Mouse (Mus musculus): ENCODE measurements at regions not wholly inside any gene's neighbourhood (a gene's known extent, or its start where the extent isn't known, plus 50 kb on each side); places are given as distances from the start of the nearest gene placed in this dataset.
A peak's percentile ranks its signal among the peaks of the same experiment; 100 is the strongest.

DNA sequence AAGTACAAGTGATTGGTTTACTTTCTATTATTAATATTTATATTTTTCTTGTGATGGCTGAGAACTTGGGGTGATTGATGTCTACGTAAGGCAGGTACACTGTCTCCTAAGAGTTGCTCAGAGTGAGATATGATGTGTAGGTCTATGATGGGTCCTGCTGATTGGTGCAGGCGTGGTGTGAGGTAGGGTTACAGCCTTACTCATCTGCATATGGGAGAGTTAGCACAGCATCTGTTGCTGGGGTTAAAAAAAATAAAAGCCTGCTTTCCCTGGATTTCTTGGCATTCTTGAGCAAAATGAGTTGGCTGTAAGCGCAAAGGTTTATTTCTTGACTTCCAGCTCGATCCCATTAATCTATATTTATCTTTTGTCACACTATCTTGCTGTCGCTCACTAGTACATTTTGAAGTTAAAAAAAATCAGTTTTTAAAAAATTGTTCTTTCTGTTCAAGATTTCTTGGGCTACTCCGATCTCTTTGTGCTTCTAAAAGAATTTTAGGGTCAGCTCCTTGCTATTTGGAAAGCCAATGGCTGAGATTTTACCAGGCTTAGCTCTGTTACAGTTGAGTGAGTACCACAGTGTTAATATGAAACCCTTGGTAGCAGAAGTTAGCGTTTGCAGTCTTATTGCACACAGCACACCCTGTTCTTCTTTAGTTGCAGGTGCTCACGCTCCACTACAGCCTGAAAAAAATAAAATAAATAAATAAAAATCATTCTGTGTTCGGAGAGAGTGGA, 482.0 kb downstream of the Plekhb2 start:
- no peak for DNase-seq (ENCODE audit: low spot score)

DNA sequence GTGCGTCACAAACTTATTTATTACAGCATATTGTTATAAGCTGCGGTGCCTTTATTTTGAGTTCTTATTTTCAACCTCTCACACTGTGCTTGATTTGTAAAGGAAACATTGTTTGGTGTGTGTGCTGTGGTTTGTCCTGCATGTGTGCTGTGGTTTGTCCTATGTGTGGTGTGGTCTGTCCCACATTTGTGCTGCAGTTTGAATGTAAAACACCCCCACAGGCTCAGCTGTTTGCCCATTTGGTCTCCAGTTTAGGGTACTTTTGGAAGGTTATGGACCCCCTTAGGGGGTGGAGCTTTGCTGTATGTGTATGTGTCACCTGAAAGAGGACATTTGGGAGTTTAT, 482.5 kb downstream of the Plekhb2 start:
- no peak for DNase-seq (ENCODE audit: low spot score)

- DNase-seq (ENCODE audit: low spot score) = no peak
These were observed 487.9 kb downstream of the Plekhb2 start for GRCm38 (mm10) chr1:35337647-35338046.

GRCm38 (mm10) chr1:35338184-35338583, 488.4 kb downstream of the Plekhb2 start:
- no peak for DNase-seq (ENCODE audit: low spot score)

DNA sequence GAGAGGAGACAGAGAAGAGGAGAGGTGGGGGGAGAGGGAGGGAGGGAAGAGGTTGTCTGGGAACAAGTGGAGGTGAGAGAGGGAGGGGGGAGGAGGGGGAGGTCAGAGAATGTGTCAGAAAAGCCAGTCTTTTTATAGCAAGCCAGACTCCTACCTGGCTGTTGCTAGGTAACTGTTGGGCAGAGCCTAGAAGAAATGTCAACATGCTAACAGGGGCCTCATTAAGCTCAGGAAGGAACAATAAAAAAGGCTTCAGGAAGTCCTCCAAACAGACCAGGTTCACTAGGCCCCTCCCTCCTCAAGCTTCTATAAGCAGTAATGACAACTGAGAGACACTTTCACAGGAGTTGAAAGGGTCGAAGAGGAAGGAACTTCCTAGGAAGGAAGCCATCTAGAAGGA, 494.8 kb downstream of the Plekhb2 start:
- DNase-seq (ENCODE audit: low spot score) = no peak

DNA sequence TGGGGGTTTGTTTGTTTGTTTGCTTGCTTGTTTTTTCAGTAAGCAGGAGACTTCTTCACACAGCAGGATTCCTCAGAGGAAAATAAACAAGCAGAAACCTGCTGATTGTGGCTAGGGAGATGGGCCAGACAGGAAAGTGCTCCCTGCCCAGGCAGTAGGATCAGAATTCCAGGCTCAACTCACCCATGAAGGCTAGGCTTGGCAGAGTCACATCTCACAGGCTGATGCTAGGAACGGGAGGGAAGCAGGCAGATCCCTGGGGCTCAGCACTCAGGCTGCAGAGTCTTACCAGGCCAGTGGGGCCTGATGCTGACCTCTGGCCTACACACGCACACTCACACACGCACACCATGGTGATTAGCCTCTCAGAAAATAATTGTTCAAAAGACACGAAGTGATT, 498.5 kb downstream of the Plekhb2 start:
- DNase-seq (ENCODE audit: low spot score) = no peak

DNA sequence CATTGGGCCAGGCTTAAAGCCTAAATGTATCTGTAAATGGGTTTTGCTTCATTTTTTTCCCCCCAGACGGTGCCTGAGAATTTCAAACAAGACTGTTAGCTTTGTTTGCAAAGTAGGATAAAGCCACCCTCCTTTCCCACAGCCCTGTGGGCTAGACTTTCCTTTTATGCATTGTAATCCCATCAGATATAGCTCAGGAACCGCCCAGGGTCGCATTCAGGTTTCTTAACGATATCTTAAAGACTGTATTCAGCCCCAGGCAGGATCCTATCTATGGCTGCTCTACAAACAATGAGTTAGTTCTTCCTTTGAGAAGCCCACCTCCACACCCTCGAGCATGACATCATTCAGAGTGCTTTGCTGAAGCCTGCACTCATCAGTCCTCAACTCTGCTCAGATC, 509.2 kb downstream of the Plekhb2 start:
- DNase-seq (ENCODE audit: low spot score) = no peak

DNA sequence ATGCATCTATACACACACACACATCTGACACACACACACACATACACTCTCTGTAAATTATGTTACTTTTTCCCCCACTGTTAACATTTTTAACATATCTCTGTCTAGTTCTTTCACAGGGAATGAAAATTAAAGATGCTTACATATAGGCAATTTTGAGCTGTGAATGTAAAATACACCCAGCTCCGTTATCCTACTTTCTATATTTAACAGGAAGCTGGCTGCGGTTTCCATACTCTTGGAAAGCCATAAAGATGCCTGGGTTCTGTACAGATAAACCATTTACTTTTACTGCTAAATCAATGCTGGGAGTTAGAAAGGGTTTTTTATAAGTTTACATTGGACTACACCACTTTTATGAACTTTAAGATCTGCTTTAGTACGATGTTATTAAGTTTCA, 511.7 kb downstream of the Plekhb2 start:
- DNase-seq (ENCODE audit: low spot score) = no peak

DNA sequence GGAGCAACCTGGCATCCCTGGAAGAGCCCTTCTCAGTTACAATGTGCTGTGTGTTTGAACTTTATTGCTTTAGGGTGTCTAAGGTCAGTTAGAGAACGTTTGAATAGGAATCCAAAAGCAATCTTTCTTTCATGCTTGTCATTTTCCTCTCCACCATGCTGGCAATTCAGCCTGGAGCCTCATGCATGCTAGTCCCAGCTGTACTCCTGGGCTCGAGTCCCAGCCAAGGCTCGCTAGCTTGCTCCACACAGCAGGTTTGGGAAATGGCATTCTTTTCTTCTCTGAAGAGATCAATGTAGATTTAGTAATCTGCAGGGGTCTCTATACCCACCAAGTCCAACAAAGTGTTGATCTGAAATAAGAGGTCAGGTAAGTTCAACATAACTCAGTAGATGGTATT, 513.1 kb downstream of the Plekhb2 start:
- no peak for DNase-seq (ENCODE audit: low spot score)

GRCm38 (mm10) chr1:35366559-35366958, 516.8 kb downstream of the Plekhb2 start:
- no peak for DNase-seq (ENCODE audit: low spot score)

GRCm38 (mm10) chr1:35372751-35373150, 523.0 kb downstream of the Plekhb2 start:
- no peak for DNase-seq (ENCODE audit: low spot score)

- DNase-seq (ENCODE audit: low spot score) = no peak
These were observed 531.0 kb downstream of the Plekhb2 start for GRCm38 (mm10) chr1:35380633-35381385.

DNA sequence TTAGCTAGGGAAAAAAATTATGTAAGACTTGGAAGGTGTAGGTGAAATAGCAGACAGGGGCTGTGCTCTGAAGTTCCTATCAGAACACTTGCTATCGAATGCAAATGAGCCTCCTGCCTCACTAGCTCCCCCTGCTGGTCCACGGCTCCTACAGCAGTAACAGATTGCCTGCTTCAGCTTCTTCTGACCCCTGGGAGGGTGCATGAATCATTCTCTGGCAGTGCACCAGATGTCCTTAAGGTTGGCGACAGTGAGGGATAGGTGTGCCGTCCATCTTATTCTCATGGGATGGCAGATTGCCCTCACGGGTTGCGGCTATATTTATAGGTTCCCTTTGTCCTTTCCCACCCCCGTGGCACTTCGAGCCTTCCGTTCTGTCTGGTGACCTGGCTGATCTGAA, 535.7 kb downstream of the Plekhb2 start:
- DNase-seq (ENCODE audit: low spot score) = peak; percentile 59

GRCm38 (mm10) chr1:35388181-35388580, 538.4 kb downstream of the Plekhb2 start:
- no peak for DNase-seq (ENCODE audit: low spot score)

GRCm38 (mm10) chr1:35390371-35390770, 540.6 kb downstream of the Plekhb2 start:
- no peak for DNase-seq (ENCODE audit: low spot score)

DNA sequence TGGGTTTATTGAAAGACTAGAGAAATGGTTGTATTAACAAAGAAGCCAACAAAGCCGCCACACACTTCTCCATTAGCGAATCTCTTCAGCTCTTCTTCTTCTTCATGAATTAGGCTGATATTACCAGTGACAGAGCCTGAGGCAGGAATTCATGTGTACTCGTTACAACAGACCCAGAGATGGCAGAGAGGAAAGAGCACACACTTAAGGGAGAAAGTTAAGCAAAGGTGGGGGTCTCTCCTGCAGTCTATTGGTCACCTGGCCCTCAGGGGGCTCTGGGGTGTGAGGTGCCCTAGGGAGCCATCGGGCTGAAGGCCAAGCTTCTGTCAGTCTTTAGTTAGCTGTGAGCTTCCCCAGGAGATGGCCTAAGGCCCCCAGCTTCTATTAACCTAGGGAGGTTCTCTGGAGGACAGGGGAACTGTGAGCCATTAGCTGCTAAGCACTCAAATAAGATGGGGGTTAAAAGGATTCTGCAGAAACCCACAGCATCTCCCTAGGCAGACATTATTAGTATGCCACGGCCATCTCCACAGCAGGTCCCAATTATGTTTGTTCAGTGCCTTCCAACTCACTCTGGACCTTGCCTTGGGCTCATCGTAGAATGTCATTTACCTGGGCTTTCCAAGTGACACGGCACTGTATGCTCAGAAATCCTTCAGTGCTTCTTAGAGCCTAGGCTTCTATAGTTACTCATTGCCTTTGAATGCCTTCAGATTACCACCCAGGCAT, 541.2 kb downstream of the Plekhb2 start:
- DNase-seq (ENCODE audit: low spot score) = no peak

DNA sequence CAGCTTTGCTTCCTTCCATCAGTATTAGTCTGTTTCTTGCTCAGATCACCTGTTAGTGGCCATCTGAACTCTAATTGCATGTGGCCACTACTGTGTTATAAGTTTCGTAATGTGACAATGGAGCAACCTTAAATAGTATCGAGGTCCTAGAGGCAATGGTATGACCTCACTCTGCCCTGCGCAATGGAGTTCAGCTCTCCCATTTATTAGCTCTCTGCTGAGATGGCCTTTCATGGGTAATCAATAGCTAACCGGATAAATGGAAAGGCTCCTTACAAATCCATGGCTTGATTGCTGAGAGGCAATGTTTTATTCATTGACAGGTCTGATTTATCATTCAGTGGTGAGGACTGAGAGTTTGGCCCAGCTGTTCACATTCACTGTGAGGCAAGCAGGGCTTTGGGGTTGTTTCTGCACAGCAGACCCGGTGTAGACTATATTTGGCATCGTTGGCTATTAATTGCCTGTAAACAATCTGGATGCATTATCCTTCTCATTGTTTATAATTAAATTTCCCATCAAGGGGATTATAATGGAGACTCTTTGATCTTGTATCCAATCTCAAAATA, 543.9 kb downstream of the Plekhb2 start:
- no peak for DNase-seq (ENCODE audit: low spot score)

DNA sequence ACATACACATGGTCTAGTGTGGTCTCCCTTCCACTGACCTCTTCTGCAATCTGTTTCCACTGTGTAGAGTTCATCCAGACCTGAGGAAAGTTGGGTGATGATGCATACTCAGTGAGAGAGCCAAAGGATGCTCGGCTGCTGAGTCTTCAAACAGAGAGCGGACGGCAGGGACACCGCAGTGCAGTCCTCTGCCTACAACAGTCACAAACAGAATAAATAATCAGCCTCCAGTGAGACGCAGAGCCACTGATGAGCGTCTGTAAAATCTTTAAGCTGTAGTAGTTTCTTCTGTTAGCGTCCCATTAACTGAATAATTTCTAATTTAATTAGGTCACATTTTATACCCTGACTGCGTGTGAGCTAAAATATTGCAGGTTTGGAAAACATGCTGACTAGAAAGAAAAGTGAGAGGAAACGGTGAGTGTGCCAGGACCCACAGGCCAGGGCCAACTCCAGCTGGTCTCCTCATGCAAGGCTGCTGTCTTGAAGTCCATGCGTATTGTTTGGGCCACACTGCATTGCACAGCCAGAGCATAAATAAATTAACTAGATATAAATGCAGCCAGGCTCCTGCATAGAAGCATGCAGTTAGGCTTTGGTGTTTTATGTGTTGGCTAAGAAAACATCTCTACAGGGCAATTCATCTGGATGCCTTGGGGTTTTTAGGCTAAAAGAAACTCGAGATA, 551.0 kb downstream of the Plekhb2 start:
- DNase-seq (ENCODE audit: low spot score) = no peak

GRCm38 (mm10) chr1:35402995-35403394, 553.2 kb downstream of the Plekhb2 start:
- DNase-seq (ENCODE audit: low spot score) = no peak

DNA sequence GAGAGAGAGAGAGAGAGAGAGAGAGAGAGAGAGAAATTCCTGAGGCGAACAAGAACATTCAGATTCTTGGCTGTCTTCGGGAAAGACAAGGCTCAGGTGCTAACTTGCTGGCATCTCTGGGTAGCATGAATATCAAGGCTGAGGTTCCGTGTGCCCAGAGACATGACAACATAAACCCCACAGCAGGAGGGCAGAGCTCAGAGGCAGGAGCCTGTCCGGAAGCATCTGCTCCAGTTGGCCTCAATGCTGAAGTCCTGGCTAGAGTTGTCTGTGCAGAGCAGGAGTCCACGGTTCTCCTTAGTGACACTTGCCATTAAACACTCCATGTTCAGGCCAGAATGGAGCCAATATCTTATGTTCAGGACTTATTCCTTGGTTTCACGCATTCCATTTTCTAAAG, 555.6 kb downstream of the Plekhb2 start:
- no peak for DNase-seq (ENCODE audit: low spot score)

DNA sequence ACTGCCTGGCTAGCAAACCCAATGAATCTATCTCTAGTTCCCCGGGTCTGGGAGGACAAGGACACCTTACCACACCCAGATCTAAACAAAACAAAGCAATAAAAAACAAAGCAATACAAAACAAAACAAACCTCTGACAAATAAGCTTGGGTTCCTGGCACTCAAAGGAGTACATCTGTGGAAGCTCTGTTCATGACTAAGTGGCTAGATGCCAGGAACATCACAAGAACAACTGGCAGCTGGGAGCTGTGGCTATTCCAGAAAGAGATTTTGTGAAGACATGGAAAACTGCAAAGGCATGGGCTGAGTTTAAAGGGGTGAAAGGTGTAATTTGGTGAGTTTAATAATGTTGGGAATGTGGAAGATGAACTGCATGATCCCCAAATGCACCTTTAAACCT, 565.9 kb downstream of the Plekhb2 start:
- peak; percentile 24 for DNase-seq (ENCODE audit: low spot score)

Measured in gastrocnemius, adult 18-20 months (tissue).